Mouse (Mus musculus) spleen, adult 2 months (tissue): ENCODE measurements around the gene Il20rb.

ENCODE experiments used
- CTCF ChIP-seq: fragments of 200-500 bp; IDR thresholded peaks from 2 replicates; pipeline ENCODE4 v1.5.1; 2011; ENCODE audit warnings: mild to moderate bottlenecking, inconsistent platforms; ENCODE audit not compliant: insufficient read depth, insufficient read length, insufficient replicate concordance; ENCODE audit errors: extremely low read depth
- POLR2A ChIP-seq: fragments of 200-500 bp; IDR thresholded peaks from 2 replicates; pipeline ENCODE4 v1.6.1; 2011; ENCODE audit warnings: low read depth, low read length, inconsistent platforms

- TF ChIP-seq POLR2A = no peak
- no peak for TF ChIP-seq CTCF
These were observed 18.4 kb downstream of the Il20rb start for GRCm38 (mm10) chr9:100468151-100468550.
